Mouse (Mus musculus) liver, embryonic 14.5 days (tissue): Measurements from ENCODE around the gene Gm49394. TPM values are rescaled to one million over a fixed set of nuclear protein-coding genes. Genes with fewer than 3 reads are reported as not detected.

Source experiments
- ATAC-seq: fragments of 200-750 bp; cut with Nextera tagmentation; 2 replicates; pipeline ENCODE4 v1.8.0; 2017; ENCODE audit warnings: moderate number of reproducible peaks, mild to moderate bottlenecking, moderate library complexity; ENCODE audit not compliant: insufficient read depth
- DNase-seq, 3 experiments: peaks; one replicate each; pipeline ENCODE4 v3.0.0-alpha.2; 2012 to 2013; ENCODE audit warnings: low read depth in 3 of 3, low spot score in 3 of 3
- H3K27ac ChIP-seq: fragments of 300-500 bp; sonication (generic); 2 replicates; pipeline ENCODE4 v1.5.1; 2014; ENCODE audit warnings: moderate library complexity, mild to moderate bottlenecking, control low read depth, inconsistent platforms
- H3K27me3 ChIP-seq: fragments of 300-500 bp; sonication (generic); 2 replicates; pipeline ENCODE4 v1.6.1; 2014; ENCODE audit warnings: mild to moderate bottlenecking, low read length, moderate library complexity; ENCODE audit not compliant: control insufficient read depth, insufficient read depth
- H3K36me3 ChIP-seq: fragments of 300-500 bp; sonication (generic); replicated peaks from 2 replicates; pipeline ENCODE4 v1.6.1; 2014; ENCODE audit warnings: low read depth; ENCODE audit not compliant: control insufficient read depth, insufficient read depth
- H3K4me1 ChIP-seq, 2 experiments: fragments of 200-500 bp in 1 of 2; fragments of 300-500 bp in 1 of 2; sonication (generic) in 1 of 2; replicated peaks; 2 replicates each; pipeline ENCODE4 v1.6.1; 2012 to 2014; ENCODE audit warnings: antibody characterized with exemption in 1 of 2, inconsistent platforms in 1 of 2, low read length in 1 of 2; ENCODE audit not compliant: control insufficient read depth in 2 of 2, insufficient read depth in 2 of 2
- H3K4me2 ChIP-seq: fragments of 300-500 bp; sonication (generic); 2 replicates; pipeline ENCODE4 v1.6.1; 2014; ENCODE audit warnings: low read depth, mild to moderate bottlenecking, control low read depth, moderate library complexity
- H3K4me3 ChIP-seq, 2 experiments: fragments of 200-500 bp in 1 of 2; fragments of 300-500 bp in 1 of 2; sonication (generic) in 1 of 2; 2 replicates each; pipeline ENCODE4 v1.5.1; 2012 to 2014; ENCODE audit warnings: low read depth in 2 of 2, low read length in 2 of 2, mild to moderate bottlenecking in 2 of 2, control low read depth in 1 of 2, inconsistent platforms in 1 of 2, moderate library complexity in 1 of 2; ENCODE audit not compliant: insufficient read depth in 1 of 2
- H3K9ac ChIP-seq: fragments of 300-500 bp; sonication (generic); replicated peaks from 2 replicates; pipeline ENCODE4 v1.6.1; 2014; ENCODE audit warnings: mild to moderate bottlenecking, control low read depth, moderate library complexity
- H3K9me3 ChIP-seq: fragments of 300-500 bp; sonication (generic); 2 replicates; pipeline ENCODE4 v1.6.1; 2016; ENCODE audit warnings: low read length, mixed read lengths; ENCODE audit not compliant: control insufficient read depth
- CTCF ChIP-seq: IDR thresholded peaks from 2 replicates; pipeline ENCODE4 v1.5.1; 2016; ENCODE audit warnings: antibody characterized with exemption, low read depth, control low read depth
- EP300 ChIP-seq: IDR thresholded peaks from 2 replicates; pipeline ENCODE4 v1.6.1; 2016; ENCODE audit warnings: antibody characterized with exemption, low read depth
- WGBS: fragments of 180-500 bp; shearing (Covaris S2); extraction: QIAGEN DNeasy Blood & Tissue Kit; methylation state at CpG from one replicate; pipeline ENCODE4 v1.1.7; 2014; ENCODE audit not compliant: insufficient replicate concordance; 5-methylcytosine and 5-hydroxymethylcytosine counted together
- polyA plus RNA-seq, 2 experiments: library from polyadenylated mRNA; depleted of rRNA in 1 of 2; stranded (reverse) in 1 of 2; unstranded in 1 of 2; fragments of >200 nt; fragmentation: Nextera tagmentation in 1 of 2; extraction: Ambion mirVana in 1 of 2; gene quantifications; 2 replicates each; pipeline versions ENCODE4 v1.2.1 to v1.2.3; 2012 to 2014

Gene Gm49394
- polyA plus RNA-seq, 2 experiments: 0.02 TPM; not detected in 1

GRCm38 (mm10) chr7:142675644-142676043 lies 5.9 kb upstream of the Gm49394 start:
- DNase-seq (peak; percentile 31 to 40 (median 36)), ATAC-seq (no peak)
- H3K9me3 ChIP-seq: no peaks in the 10 kb centered on the region; the same call in 1 of the 2 replicates
- under 1% methylated on average over 3 of the region's 3 CpGs for WGBS
- H3K36me3 ChIP-seq: no peaks in the 10 kb centered on the region
- no peaks in the 10 kb centered on the region for H3K4me1 ChIP-seq
- no peak overlapping the region for H3K4me3 ChIP-seq
- TF ChIP-seq EP300: no peak
- peak; percentile 51 for TF ChIP-seq CTCF
- no peak overlapping the region for H3K27ac ChIP-seq
- no peak overlapping the region for H3K9ac ChIP-seq
- no peak overlapping the region for H3K4me2 ChIP-seq
- no peaks in the 10 kb centered on the region for H3K27me3 ChIP-seq

- Histone ChIP-seq H3K36me3 (no peaks in the 10 kb centered on the region), H3K9me3 (peaks cover 3% of the 10 kb centered on the region), H3K4me3 (no peak overlapping the region), H3K4me2 (no peak overlapping the region), H3K27ac (no peak overlapping the region), H3K27me3 (no peaks in the 10 kb centered on the region), H3K9ac (no peak overlapping the region), H3K4me1 (no peaks in the 10 kb centered on the region)
- TF ChIP-seq CTCF (no peak), EP300 (no peak)
- ATAC-seq: no peak
- 52% methylated on average over 6 of the region's 6 CpGs for WGBS
- no peak for DNase-seq
These were observed 5.4 kb upstream of the Gm49394 start for GRCm38 (mm10) chr7:142675141-142675540.

DNA sequence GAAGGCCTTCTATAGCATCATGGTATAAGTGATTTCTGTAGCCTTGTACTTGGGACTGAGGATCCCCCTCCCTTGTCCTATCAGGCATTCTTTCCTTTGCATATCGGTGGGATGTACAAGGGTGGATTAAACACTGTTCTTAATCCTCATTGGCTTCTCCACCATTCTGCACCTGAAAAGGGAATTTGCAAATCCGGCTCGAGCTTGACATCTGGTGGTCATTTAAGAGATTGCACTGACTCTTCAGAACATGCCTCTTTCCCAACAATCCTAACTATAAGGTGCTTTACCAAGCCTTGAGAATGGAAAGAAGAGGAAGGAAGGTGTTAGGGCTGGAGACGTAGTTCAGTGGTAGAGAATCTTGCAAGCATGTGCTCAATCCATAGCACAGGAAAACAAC lies 2.4 kb upstream of the Gm49394 start:
- Histone ChIP-seq H3K36me3 (no peaks in the 10 kb centered on the region), H3K4me1 (no peaks in the 10 kb centered on the region), H3K9me3 (peaks cover 8% of the 10 kb centered on the region), H3K27me3 (no peaks in the 10 kb centered on the region), H3K27ac (no peak overlapping the region), H3K4me3 (no peak overlapping the region), H3K4me2 (no peak overlapping the region), H3K9ac (no peak overlapping the region)
- DNase-seq: no peak
- no peak for ATAC-seq
- TF ChIP-seq EP300: no peak
- TF ChIP-seq CTCF: peak; percentile 57
- 15% methylated on average over 4 of the region's 4 CpGs for WGBS

DNA sequence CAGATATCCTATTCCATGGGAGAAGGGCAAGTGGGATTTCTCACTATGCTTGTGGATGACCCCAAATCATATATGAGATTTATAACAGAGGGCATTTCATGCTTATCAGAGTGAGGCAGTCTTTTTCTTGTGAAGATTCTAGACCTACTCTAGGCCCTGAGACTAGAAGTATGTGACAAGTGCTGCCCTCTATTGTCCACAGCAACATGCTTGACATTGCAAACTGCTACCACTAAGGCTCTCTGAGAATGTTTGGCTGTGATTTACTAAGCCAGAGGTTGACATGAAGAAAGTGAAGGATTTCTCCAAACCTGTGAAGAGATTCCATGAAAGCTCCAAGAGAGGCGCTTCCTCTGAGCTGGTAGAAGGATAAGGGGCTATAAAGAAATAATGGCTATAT lies 1.3 kb upstream of the Gm49394 start:
- H3K27ac ChIP-seq: no peak overlapping the region
- no peak overlapping the region for H3K4me2 ChIP-seq
- ATAC-seq: no peak
- TF ChIP-seq EP300 (no peak), CTCF (no peak)
- H3K4me3 ChIP-seq: no peak overlapping the region
- H3K9ac ChIP-seq: no peak overlapping the region
- no peaks in the 10 kb centered on the region for H3K27me3 ChIP-seq
- WGBS: 59% methylated on average over 1 of the region's 1 CpGs
- no peaks in the 10 kb centered on the region for H3K4me1 ChIP-seq
- no peaks in the 10 kb centered on the region for H3K36me3 ChIP-seq
- H3K9me3 ChIP-seq: peaks cover 8% of the 10 kb centered on the region
- DNase-seq: no peak

DNA sequence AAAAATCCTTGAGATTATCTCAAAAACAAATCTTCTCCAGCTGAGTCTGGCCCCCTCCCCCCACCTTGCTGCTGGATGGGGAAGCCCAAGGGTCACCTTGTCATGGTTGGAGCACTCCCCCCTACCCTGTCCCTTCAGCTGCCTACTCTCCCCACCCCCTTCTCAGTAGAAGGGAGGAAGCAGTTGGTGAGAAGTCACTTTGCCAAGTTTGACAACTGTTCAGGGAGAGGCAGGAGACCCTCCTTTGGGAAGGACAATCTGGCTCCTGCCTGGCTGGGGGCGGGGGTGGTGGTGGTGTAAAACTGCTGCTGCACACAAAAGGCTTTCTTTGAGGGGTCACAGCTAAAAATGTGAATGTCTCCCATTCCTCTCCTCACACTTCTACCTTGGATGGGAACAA lies 1.4 kb downstream of the Gm49394 start:
- peaks cover 23% of the 10 kb centered on the region for H3K27me3 ChIP-seq
- no peak for ATAC-seq
- WGBS: 52% methylated on average over 1 of the region's 1 CpGs
- TF ChIP-seq EP300 (no peak), CTCF (no peak)
- no peak overlapping the region for H3K9ac ChIP-seq
- peaks cover 8% of the 10 kb centered on the region for H3K9me3 ChIP-seq
- no peak overlapping the region for H3K27ac ChIP-seq
- H3K4me3 ChIP-seq: no peak overlapping the region
- no peaks in the 10 kb centered on the region for H3K4me1 ChIP-seq
- no peaks in the 10 kb centered on the region for H3K36me3 ChIP-seq
- H3K4me2 ChIP-seq: no peak overlapping the region
- no peak for DNase-seq
